ENCODE assay signal across 11 mouse cellular contexts in the genomic region with DNA sequence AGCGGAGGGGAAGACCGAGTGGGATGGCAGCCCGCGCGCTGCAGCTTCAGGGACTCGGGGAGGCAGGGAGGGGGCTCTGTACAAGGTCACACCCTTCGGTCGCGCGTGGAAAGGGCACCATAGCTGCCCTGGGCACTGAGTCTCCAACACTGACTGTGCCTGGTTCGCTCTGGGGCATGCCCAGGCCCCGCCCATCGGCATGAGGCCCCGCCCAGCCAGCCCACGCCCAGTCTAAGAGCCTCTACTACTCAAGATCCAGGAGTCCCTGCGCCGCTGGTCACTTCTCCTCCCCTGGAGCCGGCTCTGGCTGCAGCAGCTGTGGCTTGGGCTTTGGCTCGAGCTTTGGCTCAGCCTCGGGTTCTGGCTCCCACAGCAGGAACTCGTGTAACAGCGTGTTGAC. TPM values are rescaled to one million over a fixed set of nuclear protein-coding genes. Genes with fewer than 3 reads are reported as not detected.
DNase-seq lines count a peak whose midpoint lies in the region; ATAC-seq and TF ChIP-seq lines count a peak whose summit lies in the region.
"Had no signal": no experiment of that assay in that cellular context is flagged by ENCODE, and none has a peak within 500 bp of the region (broad histone marks: within the 10 kb centered on the region; RNA-seq: fewer than 3 reads in every experiment).

No protein-coding gene starts in this region.

- H3K4me1 ChIP-seq in heart, embryonic 12.5 days (replicated peaks): no peaks in the 10 kb centered on the region
- no peaks in the 10 kb centered on the region for H3K4me1 ChIP-seq in heart, adult 2 months (ENCODE audit: control insufficient read depth, insufficient read depth, low read length)
- H3K4me1 ChIP-seq in liver, postnatal 0 days (ENCODE audit: insufficient read depth): no peaks in the 10 kb centered on the region

- no peak overlapping the region for H3K4me2 ChIP-seq in heart, embryonic 12.5 days
- no peak overlapping the region for H3K4me2 ChIP-seq in liver, postnatal 0 days (ENCODE audit: low read depth, low read length)
- H3K4me2 ChIP-seq: forebrain, embryonic 13.5 days had no signal

- TF ChIP-seq CTCF in heart, adult 2 months (IDR thresholded peaks at IDR 0.05): no peak
- no peak for TF ChIP-seq CTCF in liver, postnatal 0 days (IDR thresholded peaks at IDR 0.05; ENCODE audit: low read depth)

- no peak overlapping the region for H3K27ac ChIP-seq in heart, embryonic 12.5 days (ENCODE audit: poor library complexity, severe bottlenecking)
- no peak overlapping the region for H3K27ac ChIP-seq in heart, adult 2 months
- H3K27ac ChIP-seq in liver, postnatal 0 days (ENCODE audit: low read depth): no peak overlapping the region
- H3K27ac ChIP-seq: forebrain, embryonic 13.5 days had no signal

- H3K9ac ChIP-seq in heart, embryonic 12.5 days: no peak overlapping the region
- no peak overlapping the region for H3K9ac ChIP-seq in heart, adult 2 months (ENCODE audit: low read depth, low read length)
- H3K9ac ChIP-seq in liver, postnatal 0 days (replicated peaks): no peak overlapping the region
- H3K9ac ChIP-seq: forebrain, embryonic 13.5 days had no signal

- no peak for TF ChIP-seq EP300 in heart, adult 2 months (IDR thresholded peaks at IDR 0.05; ENCODE audit: insufficient read depth, low read depth, low read length)
- TF ChIP-seq EP300 in liver, postnatal 0 days (IDR thresholded peaks at IDR 0.05; ENCODE audit: low read depth): no peak

- no peaks in the 10 kb centered on the region for H3K9me3 ChIP-seq in heart, embryonic 12.5 days (replicated peaks)
- H3K9me3 ChIP-seq in liver, postnatal 0 days (ENCODE audit: low read length): no peaks in the 10 kb centered on the region
- H3K9me3 ChIP-seq: forebrain, embryonic 13.5 days had no signal

- DNase-seq in heart, adult 2 months: no peak
- peak; percentile 8 for DNase-seq in ovary, postnatal 36 days (ENCODE audit: low spot score)
- DNase-seq in ovary, adult 18-20 months (ENCODE audit: low spot score): no peak
- peak; percentile 50 for DNase-seq in cerebellum, adult 9-11 months
- peak; percentile 50 for DNase-seq in liver, postnatal 0 days
- no peak for DNase-seq in kidney, adult 8-10 months
- DNase-seq in embryo, embryonic 10 days (ENCODE audit: low spot score): no peak
- DNase-seq: thymus, postnatal 36 days had no signal

- ATAC-seq in heart, embryonic 12.5 days (ENCODE audit: insufficient number of reproducible peaks, low FRiP score): 0 out of 2 replicates have a peak, but pooled peaks have one; percentile 37
- no peak for ATAC-seq in liver, postnatal 0 days
- ATAC-seq: forebrain, embryonic 13.5 days had no signal

- H3K36me3 ChIP-seq in heart, embryonic 12.5 days: peaks cover 42% of the 10 kb centered on the region
- no peaks in the 10 kb centered on the region for H3K36me3 ChIP-seq in heart, adult 2 months (ENCODE audit: control insufficient read depth, insufficient read depth, low read length)
- H3K36me3 ChIP-seq in liver, postnatal 0 days (replicated peaks; ENCODE audit: insufficient read depth, low read length): no peaks in the 10 kb centered on the region

- no peak for TF ChIP-seq POLR2A in heart, adult 2 months (IDR thresholded peaks at IDR 0.05; ENCODE audit: insufficient read depth, low read depth, low read length)

- no peaks in the 10 kb centered on the region for H3K79me2 ChIP-seq in heart, adult 2 months (replicated peaks; ENCODE audit: control insufficient read depth, insufficient read depth, low read length)

- peaks cover 32% of the 10 kb centered on the region for H3K27me3 ChIP-seq in heart, embryonic 12.5 days (replicated peaks)
- H3K27me3 ChIP-seq in heart, adult 2 months (ENCODE audit: control insufficient read depth, insufficient read depth, low read length): no peaks in the 10 kb centered on the region
- 0 out of 2 replicates have a peak, but pooled peaks cover 2% of the 10 kb centered on the region for H3K27me3 ChIP-seq in liver, postnatal 0 days (ENCODE audit: insufficient read depth, low read length)
- H3K27me3 ChIP-seq: forebrain, embryonic 13.5 days had no signal

- no peak overlapping the region for H3K4me3 ChIP-seq in heart, embryonic 12.5 days
- no peak overlapping the region for H3K4me3 ChIP-seq in heart, adult 2 months
- no peak overlapping the region for H3K4me3 ChIP-seq in liver, postnatal 0 days (ENCODE audit: low read depth, low read length)
- H3K4me3 ChIP-seq: forebrain, embryonic 13.5 days; myocyte had no signal

- WGBS in heart, embryonic 12.5 days: 32% methylated on average over 22 of the region's 22 CpGs
- 55% methylated on average over 22 of the region's 22 CpGs for WGBS in heart, adult 2 months
- 57% methylated on average over 22 of the region's 22 CpGs for WGBS in liver, postnatal 0 days (ENCODE audit: insufficient replicate concordance)

- intact Hi-C loops in heart, adult 2 months (cut with DNase I): no loop called here

RNA-seq across cellular contexts. Expression of a gene that starts 6.5 kb away (rescaled TPM):
- polyA plus RNA-seq in heart, embryonic 12.5 days (2016; fragmentation: Nextera tagmentation; extraction: Ambion mirVana): 35.4 and 36.7 TPM in 2 replicates
- total RNA-seq in heart, adult 2 months (2021): 10 to 100 TPM; 25.8 to 26.5 TPM
- polyA plus RNA-seq in heart, adult 2 months (2012; rRNA removed): 30.4 and 38.3 TPM in 2 replicates
- 4.5 and 5.0 TPM in 2 replicates for polyA plus RNA-seq in liver, postnatal 0 days (2015; fragmentation: Nextera tagmentation; extraction: Ambion mirVana)

RNA-seq across cellular contexts. Expression of a gene that starts 7.9 kb away (rescaled TPM):
- polyA plus RNA-seq in heart, embryonic 12.5 days (2016; fragmentation: Nextera tagmentation; extraction: Ambion mirVana): 172 and 175 TPM in 2 replicates
- 100 to 1,000 TPM; 120 to 128 TPM for total RNA-seq in heart, adult 2 months (2021)
- 81.7 and 153 TPM in 2 replicates for polyA plus RNA-seq in heart, adult 2 months (2012; rRNA removed)
- polyA plus RNA-seq in liver, postnatal 0 days (2015; fragmentation: Nextera tagmentation; extraction: Ambion mirVana): 119 and 120 TPM in 2 replicates

RNA-seq across cellular contexts. Expression of a gene that starts 12.1 kb away (rescaled TPM):
- polyA plus RNA-seq in heart, embryonic 12.5 days (2016; fragmentation: Nextera tagmentation; extraction: Ambion mirVana): 85.4 and 89.9 TPM in 2 replicates
- total RNA-seq in heart, adult 2 months (2021): 10 to 100 TPM; 30.4 to 31.8 TPM
- 51.8 and 51.9 TPM in 2 replicates for polyA plus RNA-seq in heart, adult 2 months (2012; rRNA removed)
- 30.3 and 31.0 TPM in 2 replicates for polyA plus RNA-seq in liver, postnatal 0 days (2015; fragmentation: Nextera tagmentation; extraction: Ambion mirVana)

RNA-seq across cellular contexts. Expression of a gene that starts 28.9 kb away (rescaled TPM):
- polyA plus RNA-seq in heart, embryonic 12.5 days (2016; fragmentation: Nextera tagmentation; extraction: Ambion mirVana): 2.7 and 3.8 TPM in 2 replicates
- 10 to 100 TPM; 15.6 to 16.3 TPM for total RNA-seq in heart, adult 2 months (2021)
- 15.3 and 18.4 TPM in 2 replicates for polyA plus RNA-seq in heart, adult 2 months (2012; rRNA removed)
- polyA plus RNA-seq in liver, postnatal 0 days (2015; fragmentation: Nextera tagmentation; extraction: Ambion mirVana): 0.14 and 0.27 TPM in 2 replicates

RNA-seq across cellular contexts. Expression of a gene that starts 31.0 kb away (rescaled TPM):
- 11.6 and 12.8 TPM in 2 replicates for polyA plus RNA-seq in heart, embryonic 12.5 days (2016; fragmentation: Nextera tagmentation; extraction: Ambion mirVana)
- total RNA-seq in heart, adult 2 months (2021): 10 to 100 TPM; 16.6 to 20.5 TPM
- 18.4 and 19.8 TPM in 2 replicates for polyA plus RNA-seq in heart, adult 2 months (2012; rRNA removed)
- 4.5 and 4.9 TPM in 2 replicates for polyA plus RNA-seq in liver, postnatal 0 days (2015; fragmentation: Nextera tagmentation; extraction: Ambion mirVana)

Comparison
In these comparisons a context has a peak if more than half of its experiments do, and no peak if none do; other contexts are left out.
1. DNase-seq: peak in ovary, postnatal 36 days (single experiment), cerebellum, adult 9-11 months (single experiment) and liver, postnatal 0 days (single experiment); none in heart, adult 2 months (0 of 2), ovary, adult 18-20 months (single experiment), kidney, adult 8-10 months (0 of 2) and embryo, embryonic 10 days (single experiment).